Mouse (Mus musculus): ENCODE data around the gene Tpp1. TPM values are rescaled to one million over a fixed set of nuclear protein-coding genes. Genes with fewer than 3 reads are reported as not detected.

Tpp1 gene
- polyA plus RNA-seq (2012; rRNA removed), result 51.2 and 91.5 TPM in 2 replicates

DNA sequence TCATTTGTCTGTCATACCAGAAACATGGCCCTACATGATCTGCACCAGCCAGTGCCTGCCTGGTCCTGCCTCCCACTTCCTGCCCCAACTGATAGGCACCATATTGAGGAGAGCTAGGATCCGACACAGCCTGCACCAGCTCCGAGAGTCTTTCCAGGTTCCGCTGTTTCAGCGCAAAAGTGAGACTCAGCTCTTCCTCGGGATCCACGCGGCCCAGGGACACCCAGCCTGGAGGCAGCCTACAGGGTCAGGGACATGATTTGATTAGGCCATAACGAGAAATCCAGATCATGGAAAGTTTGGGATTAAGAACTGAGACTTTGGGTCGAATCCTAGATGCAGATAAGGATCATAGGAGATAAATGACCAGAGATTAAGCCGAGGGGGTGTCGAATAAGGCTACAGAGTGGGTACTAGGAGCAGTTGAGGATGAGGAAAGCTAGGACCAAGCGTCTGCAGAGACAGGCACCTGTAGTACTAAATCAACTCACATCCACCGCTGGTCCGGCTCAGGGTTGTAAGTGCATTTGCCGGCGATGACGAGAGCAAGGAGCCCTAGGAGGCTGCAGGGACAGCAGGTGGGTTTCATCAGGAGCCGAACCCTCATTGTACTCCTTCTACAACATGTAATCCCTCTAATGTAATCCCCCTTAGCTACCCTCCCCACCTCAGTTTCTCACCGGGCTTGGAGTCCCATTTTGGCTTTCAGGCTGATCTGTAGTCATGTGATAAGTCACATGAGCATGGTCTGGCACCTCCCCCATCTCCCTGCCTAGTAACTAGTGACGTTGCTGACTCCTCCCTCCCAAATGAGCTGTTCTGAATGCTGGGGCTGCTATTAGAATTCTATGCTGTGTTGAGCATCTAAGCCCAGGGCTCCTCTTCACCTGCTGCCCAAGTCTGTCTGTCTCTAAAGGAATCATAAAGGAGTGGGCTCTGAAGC is at the start of gene Tpp1:
TSS of gene Tpp1 (minus strand) at position 745 of the 943 bp plus-strand sequence.

DNA sequence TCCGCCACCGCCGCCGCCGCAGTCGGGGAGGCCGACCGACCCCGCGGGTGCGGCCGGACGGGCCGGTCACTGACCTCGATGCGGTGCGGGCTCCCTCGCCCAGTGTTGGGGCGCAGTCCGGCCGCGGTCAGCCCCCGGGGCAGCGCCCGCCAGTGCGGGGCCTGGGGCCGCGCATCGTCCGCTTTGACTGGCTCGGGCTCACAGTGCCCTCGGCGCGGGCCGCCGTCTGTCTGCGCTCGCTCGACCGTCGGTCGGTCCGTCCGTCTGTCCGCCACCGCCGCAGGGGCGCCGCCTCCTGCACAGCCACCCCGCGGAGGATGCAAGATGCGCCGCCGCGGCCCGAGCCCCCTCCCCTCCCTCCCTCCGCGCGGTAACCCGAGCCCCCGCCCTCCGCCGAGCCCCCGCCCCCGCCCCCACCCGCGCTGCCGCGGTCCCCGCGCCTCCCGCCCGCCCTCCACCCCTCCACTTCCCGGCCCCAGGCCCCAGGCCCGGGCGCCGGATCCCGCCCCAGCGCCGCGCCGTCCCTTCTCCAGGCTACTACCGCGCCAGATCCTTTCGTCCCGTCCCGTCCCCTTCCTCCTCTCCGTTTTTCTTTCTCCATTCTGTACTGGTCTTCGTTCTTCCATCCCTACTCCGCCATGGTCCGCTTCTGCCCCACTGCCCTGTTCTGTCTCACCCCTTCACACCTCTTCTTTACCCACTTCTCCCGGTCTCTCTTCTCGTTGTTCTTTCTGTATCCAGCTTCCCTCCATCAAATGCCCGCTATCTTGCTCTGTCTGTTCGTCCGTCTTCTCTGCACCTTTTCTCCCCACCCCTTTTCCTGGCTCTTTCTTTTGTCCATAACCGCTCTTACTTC is 35.5 kb upstream of the Tpp1 start, which contains the start of gene Dchs1:
TSS of gene Dchs1 (minus strand) at position 370 of the 856 bp plus-strand sequence.

DNA sequence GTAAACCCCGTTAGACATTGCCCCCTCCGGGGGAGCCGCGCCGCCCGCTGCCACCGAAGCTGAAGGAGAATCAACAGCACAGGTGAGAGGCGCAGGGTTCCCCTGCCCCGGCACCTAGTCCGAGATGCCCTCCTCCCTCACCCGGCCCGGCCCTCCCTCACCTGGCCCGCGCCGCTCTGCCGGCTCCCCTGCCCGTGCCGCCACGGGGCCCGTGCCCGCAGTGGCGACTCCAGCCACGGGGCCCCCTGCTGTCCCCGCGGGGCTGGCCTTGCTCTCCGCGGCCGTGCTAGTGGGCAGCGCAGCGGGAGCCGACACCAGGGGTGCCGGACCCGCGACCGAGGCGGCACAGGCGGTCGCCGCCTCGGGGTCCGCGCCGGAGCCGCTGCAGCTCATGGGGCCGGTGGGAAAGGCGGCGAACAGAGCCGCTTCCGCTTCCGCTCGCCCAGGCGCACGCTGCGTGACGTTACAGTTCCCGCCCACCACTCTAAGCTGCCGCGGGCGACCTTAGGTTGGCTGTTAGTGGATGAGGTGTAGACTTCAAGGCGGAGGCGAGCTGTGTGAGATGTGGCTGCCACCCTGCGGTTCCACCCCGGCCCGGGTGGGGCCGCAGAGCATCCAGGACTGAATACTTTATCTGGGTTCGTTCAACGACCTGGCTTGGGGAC is 8.0 kb downstream of the Tpp1 start, which contains the start of gene Taf10:
TSS of gene Taf10 (minus strand) at position 436 of the 665 bp plus-strand sequence.

DNA sequence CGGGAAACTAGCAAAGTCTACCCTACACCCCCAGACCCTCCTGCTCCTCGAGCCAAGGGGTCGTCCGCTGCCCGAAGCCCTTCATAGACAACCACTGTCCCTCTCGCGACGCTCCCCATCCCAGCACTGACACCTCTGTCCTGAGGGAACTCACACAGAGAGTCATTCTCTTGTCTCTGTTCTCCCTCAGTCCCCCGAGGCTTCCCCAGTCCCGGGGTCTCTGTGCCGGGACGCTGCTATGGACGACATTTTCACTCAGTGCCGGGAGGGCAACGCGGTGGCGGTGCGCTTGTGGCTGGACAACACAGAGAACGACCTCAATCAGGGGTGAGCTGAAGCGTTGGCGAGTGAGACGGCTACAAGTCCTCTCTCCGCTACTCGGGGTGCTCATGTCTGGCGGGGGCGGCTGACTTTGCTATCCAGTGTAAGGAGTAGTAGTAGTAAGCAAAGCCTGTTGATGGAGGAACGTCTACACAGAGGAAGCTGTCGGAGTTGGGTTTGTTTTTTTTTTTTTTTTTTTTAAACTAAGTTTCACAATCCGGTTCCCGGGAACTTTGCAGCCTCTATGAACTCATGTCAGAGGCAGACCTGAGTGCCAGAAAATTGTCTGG is 15.0 kb downstream of the Tpp1 start, which contains the start of gene Rrp8:
TSS of gene Rrp8 (minus strand) at position 475 of the 611 bp plus-strand sequence.

DNA sequence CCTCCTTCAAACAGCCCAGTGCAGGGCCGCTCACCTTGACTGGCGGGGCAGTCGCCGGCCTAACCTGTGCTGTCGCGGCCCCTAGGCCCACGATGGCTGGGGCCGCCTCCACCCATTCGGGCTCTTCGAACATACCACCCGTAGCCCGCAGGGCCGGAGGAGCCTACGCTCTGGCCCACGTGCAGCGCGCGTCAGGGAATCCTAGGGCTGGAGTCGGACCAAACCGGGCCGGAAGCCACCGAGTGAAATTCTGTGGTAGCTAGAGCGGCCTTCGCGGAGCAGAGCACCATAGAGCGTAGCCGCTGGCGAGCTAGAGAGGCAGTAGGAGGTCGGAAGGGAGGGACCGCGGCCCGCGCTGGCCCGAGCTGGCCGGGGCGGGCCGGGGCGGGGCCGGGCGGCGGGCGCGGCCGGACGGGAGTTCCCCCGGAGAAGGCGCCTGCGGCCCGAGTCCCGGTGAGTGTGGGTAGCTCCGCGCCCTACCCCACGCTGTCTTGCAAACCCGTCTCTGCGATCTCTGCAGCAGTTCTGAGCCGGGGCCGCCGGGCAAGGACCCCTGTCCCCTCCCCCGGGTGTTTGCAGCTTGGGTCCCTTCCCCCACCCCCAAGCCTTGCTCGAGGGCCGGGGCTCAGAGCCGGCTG is 15.7 kb downstream of the Tpp1 start, which contains the start of gene Ilk:
TSS of gene Ilk (plus strand) at position 329 of the 638 bp plus-strand sequence.

Other genes with a start within 250 kb of the Tpp1 start
- 45.5 and 63.9 TPM in 2 replicates for gene Smpd1, start 197.9 kb downstream of the Tpp1 start, polyA plus RNA-seq (2012; rRNA removed)
- 35.3 and 39.9 TPM in 2 replicates for gene Apbb1, start 170.6 kb downstream of the Tpp1 start, polyA plus RNA-seq (2012; rRNA removed)
- gene Hpx, start 152.1 kb downstream of the Tpp1 start, polyA plus RNA-seq (2012; rRNA removed), result 0.58 and 1.5 TPM in 2 replicates
- gene Trim3, start 118.7 kb downstream of the Tpp1 start, polyA plus RNA-seq (2012; rRNA removed), result 17.6 and 30.9 TPM in 2 replicates
- 64.7 and 105 TPM in 2 replicates for gene Timm10b, start 112.2 kb downstream of the Tpp1 start, polyA plus RNA-seq (2012; rRNA removed)
- gene Arfip2, start 111.8 kb downstream of the Tpp1 start, polyA plus RNA-seq (2012; rRNA removed), result 39.1 and 41.6 TPM in 2 replicates
- gene Gm45799, start 111.7 kb downstream of the Tpp1 start, polyA plus RNA-seq (2012; rRNA removed), result 277 and 457 TPM in 2 replicates
- 0.15 and 0.43 TPM in 2 replicates for gene Dnhd1, start 101.4 kb downstream of the Tpp1 start, polyA plus RNA-seq (2012; rRNA removed)
- gene Ilk, start 15.6 kb downstream of the Tpp1 start, polyA plus RNA-seq (2012; rRNA removed), result 58.7 and 59.1 TPM in 2 replicates
- 2.7 and 2.9 TPM in 2 replicates for gene Rrp8, start 14.8 kb downstream of the Tpp1 start, polyA plus RNA-seq (2012; rRNA removed)
- 248 and 466 TPM in 2 replicates for gene Taf10, start 7.9 kb downstream of the Tpp1 start, polyA plus RNA-seq (2012; rRNA removed)
- gene Dchs1, start 35.4 kb upstream of the Tpp1 start, polyA plus RNA-seq (2012; rRNA removed), result 3.3 and 3.4 TPM in 2 replicates
- gene Mrpl17, start 58.9 kb upstream of the Tpp1 start, polyA plus RNA-seq (2012; rRNA removed), result 111 and 124 TPM in 2 replicates
- 0.04 and 0.06 TPM in 2 replicates for gene Gm4070, start 201.7 kb upstream of the Tpp1 start, polyA plus RNA-seq (2012; rRNA removed)